Mouse (Mus musculus) thymus, adult 18-20 months (tissue): Measurements from ENCODE around the gene 4921509C19Rik.
"Not testable (repeated sequence)": the region's sequence is repeated elsewhere in the genome, so short reads cannot be mapped to it uniquely, and the experiment has no call there.

ENCODE experiments used
- DNase-seq, 2 experiments: peaks; one replicate each; pipeline ENCODE4 v3.0.0; 2022; ENCODE audit warnings: mixed read lengths in 2 of 2

The 4921509C19Rik gene

GRCm38 (mm10) chr2:151476053-151476452 is at the start of gene 4921509C19Rik:
Gene 4921509C19Rik, minus strand, starts transcription at chr2:151476153.
- DNase-seq: not testable (repeated sequence)

- no peak for DNase-seq
These were observed 49.6 kb upstream of the 4921509C19Rik start for GRCm38 (mm10) chr2:151525520-151525919.

GRCm38 (mm10) chr2:151524324-151525041 is 48.5 kb upstream of the 4921509C19Rik start:
- no peak for DNase-seq

- no peak for DNase-seq
These were observed 43.0 kb upstream of the 4921509C19Rik start for GRCm38 (mm10) chr2:151519000-151519399.

GRCm38 (mm10) chr2:151513525-151514285 is 37.8 kb upstream of the 4921509C19Rik start:
- DNase-seq: peak in 1 of 2 experiments; percentile 13

- DNase-seq: no peak
These were observed 36.2 kb upstream of the 4921509C19Rik start for GRCm38 (mm10) chr2:151512199-151512598.

GRCm38 (mm10) chr2:151504226-151504625 is 28.3 kb upstream of the 4921509C19Rik start:
- no peak for DNase-seq

GRCm38 (mm10) chr2:151500442-151501007 is 24.6 kb upstream of the 4921509C19Rik start:
- no peak for DNase-seq

GRCm38 (mm10) chr2:151498358-151498757 is 22.4 kb upstream of the 4921509C19Rik start:
- no peak for DNase-seq

GRCm38 (mm10) chr2:151494035-151494803 is 18.3 kb upstream of the 4921509C19Rik start, which contains the start of gene Nsfl1c:
Gene Nsfl1c, plus strand, starts transcription at chr2:151494182.
- DNase-seq: peak; percentile 82 to 84

GRCm38 (mm10) chr2:151486496-151486895 is 10.5 kb upstream of the 4921509C19Rik start:
- no peak for DNase-seq

GRCm38 (mm10) chr2:151434971-151435370 is 41.0 kb downstream of the 4921509C19Rik start:
- not testable (repeated sequence) for DNase-seq

GRCm38 (mm10) chr2:151434203-151434602 is 41.8 kb downstream of the 4921509C19Rik start:
- not testable (repeated sequence) for DNase-seq
